Mouse (Mus musculus) heart, adult 8-10 months (tissue): ENCODE results near the gene Slc44a1. TPM values are rescaled to one million over a fixed set of nuclear protein-coding genes. Genes with fewer than 3 reads are reported as not detected.
A peak's percentile ranks its signal among the peaks of the same experiment; 100 is the strongest.

Experiments used
- DNase-seq: peaks from one replicate; pipeline ENCODE4 v3.0.0; 2022; ENCODE audit warnings: low spot score
- total RNA-seq, 4 experiments: library from RNA; stranded (reverse); gene quantifications; 2 replicates each; pipeline ENCODE4 v1.2.4; 2022

The Slc44a1 gene
- total RNA-seq, 4 experiments from 2014 or later = 26.4 to 31.2 (median 28.9) TPM

- DNase-seq = no peak
Observed at GRCm38 (mm10) chr4:53469007-53469406, 28.8 kb downstream of the Slc44a1 start.

GRCm38 (mm10) chr4:53474109-53474508, 33.9 kb downstream of the Slc44a1 start:
- no peak for DNase-seq

DNA sequence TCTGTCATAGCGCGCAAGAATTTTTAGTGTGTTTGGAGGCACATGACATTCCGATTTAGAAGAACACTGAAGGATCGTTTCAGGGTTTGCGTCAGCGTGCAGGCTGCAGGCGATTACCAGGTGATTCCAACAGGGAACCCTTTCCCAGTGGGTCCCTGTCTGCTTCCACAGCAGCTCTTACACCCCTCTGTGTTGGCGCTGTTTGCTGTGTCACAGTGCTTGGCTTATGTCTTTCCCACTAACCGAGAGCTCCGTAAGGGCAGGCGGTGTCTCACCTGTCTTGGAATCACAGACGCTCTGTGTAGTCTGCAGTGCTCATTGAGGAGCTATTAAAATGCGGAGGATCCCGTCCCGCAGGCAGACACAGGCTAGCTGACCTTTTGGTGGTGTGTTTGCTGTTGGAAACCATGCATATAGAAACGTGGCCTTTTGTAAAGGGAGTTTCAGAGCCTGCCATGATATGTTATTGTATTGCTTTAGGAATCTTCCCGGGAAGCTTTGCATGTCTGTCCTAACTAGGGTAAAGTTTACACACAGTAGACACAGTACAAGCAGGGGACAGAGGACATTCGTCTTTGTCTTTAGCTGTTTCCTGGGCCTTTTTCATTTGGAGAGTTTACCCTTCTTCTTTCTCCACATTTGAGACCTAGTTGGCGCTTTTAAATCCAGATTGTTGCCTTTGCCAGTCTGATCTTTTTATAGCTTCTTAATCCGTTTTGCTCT, 35.2 kb downstream of the Slc44a1 start:
- DNase-seq = no peak

GRCm38 (mm10) chr4:53478644-53479043, 38.4 kb downstream of the Slc44a1 start:
- DNase-seq = no peak

DNA sequence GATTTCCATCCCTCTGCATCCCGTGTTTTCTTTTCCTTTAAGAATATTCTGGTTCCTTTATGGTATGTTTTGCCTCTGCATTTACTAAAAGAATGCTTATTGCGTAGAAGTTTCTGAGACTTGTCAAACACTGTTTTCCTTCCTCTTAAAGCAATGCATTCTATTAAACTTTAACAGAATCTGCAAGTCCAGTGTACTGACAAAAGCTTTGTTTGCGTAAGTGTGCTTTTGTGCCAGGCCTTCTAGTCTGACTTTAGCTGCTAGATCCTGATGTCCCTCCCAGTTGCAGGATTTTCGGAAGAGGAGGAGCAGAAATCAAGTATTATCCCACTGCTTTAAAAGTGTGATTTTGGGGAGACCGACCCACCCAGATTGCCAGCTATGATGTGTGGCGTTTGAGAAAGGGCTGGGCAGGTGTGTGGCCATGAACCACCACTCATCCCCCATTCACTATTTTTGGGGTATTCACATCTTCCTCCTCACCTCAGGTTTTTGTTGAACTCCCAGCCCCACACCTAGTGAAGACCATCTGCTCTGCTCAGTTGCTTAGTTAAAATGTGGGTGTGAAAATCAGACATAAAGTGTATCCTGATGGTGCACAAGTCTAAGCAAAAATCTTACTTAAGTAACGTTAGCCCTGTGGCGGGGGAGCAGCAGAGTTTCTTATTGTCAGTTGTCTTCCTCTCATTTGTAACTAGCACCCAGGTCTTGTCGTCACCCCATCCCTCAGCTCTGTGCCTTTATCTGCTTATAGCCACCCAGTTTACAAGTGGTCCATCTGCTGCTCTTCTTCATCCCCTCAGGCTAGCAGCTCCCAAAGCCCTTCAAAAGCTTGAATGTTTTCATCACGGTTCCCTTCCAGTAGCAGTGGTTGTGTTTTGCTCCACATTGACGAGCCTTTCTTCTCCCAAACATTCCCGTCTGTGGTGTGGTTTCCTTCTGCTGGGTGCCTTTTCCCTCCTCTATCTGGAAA, 47.3 kb downstream of the Slc44a1 start:
- DNase-seq = no peak

DNA sequence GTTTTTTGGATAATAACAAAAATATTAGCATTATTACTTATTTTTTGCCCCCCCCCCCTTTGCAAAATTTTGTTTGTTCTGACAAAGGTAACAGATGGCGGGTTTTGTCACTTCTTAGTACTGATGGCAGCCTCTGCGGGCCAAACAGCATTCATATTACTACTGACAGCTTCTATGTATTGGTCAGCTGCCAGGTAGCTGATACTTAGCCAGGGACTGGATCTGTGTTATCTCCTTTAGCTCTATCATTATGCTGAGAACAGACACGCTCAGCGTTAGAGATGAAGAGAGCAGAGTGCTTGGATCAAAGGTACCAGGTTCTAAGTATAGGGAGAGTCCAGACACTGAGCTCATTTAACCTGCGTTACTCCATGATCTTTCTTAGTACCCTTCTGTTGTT, 48.6 kb downstream of the Slc44a1 start:
- no peak for DNase-seq

- no peak for DNase-seq
Observed at GRCm38 (mm10) chr4:53490371-53490770, 50.2 kb downstream of the Slc44a1 start.

- no peak for DNase-seq
Observed at GRCm38 (mm10) chr4:53491269-53491668, 51.1 kb downstream of the Slc44a1 start.

GRCm38 (mm10) chr4:53495646-53496045, 55.4 kb downstream of the Slc44a1 start:
- DNase-seq = no peak

- no peak for DNase-seq
Observed at GRCm38 (mm10) chr4:53502764-53503163, 62.6 kb downstream of the Slc44a1 start.

DNA sequence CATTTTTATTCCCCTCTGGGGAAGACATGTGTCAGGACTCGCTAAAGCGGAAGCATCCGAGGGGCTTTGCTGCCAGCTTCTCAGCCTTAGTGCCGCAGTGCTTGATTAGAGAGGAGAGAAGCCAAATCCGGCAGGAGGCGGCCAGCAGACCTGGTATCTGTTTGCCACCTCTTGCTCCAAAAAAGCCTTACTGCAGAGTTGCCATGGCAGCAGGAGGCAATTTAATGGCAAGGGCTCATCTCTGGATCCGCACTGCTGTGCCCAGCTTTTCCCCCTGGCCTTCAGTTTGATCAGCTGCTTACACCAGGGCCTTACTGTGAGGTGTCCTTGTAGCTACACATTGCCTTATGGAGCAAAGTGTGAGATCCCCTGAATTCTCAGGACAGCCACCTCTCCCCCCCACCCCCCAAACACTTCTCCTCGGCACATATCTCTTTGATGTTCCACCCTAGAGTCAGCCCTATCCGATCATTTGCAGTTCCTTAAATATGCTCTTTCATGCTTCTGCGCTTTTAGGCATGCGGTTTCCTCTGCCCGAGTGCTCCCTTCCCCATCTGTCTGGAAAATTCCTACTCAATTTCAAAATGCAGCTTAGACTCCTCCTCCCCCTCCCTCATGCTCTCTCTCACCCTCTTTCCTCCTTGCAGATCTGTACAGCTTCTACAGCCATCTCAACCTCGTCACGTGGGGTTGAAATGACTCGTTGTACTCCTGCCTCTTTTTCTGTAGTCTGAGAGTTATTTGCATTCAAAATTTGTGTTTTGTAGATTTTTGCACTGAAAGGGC, 72.1 kb downstream of the Slc44a1 start:
- DNase-seq = peak; percentile 54

DNA sequence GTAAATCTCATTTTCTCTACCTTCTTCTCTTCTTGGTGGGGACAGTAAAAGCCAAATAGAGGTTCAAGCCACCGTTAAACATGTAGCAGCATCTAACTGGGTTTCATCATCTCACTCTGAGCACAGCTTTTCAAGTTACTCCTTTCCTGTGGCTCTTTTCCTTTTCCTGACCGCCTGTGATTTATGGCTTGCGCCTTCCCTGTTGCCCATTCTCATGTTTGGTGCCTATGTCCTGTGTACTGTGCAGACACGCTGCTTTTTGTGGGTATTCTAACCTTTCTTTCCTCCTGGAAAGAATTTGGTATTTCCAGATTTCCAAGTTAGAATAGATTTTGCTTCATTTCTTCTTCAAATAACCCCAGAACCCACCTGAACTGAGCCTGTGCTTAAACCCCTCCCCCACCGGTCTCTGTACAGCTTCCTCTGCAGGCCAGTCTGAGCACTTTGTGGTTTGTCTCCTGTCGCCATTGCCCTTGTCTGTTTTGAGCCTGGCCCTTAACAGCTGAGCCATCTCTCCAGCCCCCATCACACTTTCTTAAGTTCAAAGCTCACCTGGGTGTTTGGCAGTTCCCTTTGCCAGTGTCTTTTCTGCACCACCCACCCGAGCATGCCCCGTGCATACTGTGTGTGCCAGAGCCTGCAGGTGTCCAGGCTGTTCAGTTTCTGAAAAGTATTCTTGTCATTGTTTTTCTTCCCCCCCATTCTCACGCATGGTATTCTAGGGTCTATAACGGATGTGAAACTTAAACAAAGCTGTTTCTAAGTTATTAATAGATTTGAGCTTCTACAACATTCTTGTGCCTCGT, 73.3 kb downstream of the Slc44a1 start:
- DNase-seq = no peak

GRCm38 (mm10) chr4:53516011-53516532, 75.9 kb downstream of the Slc44a1 start:
- DNase-seq = no peak

GRCm38 (mm10) chr4:53519429-53519828, 79.2 kb downstream of the Slc44a1 start:
- no peak for DNase-seq

DNA sequence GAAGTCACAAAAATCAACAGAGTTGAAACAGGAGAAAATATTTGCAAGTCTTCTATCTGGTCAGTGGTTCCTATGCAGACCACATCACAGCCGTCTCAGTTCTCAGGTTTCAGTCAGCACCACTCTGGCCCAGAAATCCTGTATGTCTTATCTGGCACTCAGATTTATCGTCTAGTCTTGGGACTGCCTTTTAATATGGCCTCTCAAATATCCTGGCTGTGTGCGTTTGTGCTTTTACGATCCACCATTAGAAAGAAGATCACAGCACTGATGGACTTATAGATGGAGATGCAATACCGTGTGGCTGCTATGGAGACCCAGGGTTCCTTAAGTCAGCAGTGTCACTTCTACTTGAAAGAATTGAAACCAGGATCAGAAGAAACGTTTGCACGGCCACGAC, 80.8 kb downstream of the Slc44a1 start:
- DNase-seq = no peak

GRCm38 (mm10) chr4:53522655-53523054, 82.4 kb downstream of the Slc44a1 start:
- no peak for DNase-seq

DNA sequence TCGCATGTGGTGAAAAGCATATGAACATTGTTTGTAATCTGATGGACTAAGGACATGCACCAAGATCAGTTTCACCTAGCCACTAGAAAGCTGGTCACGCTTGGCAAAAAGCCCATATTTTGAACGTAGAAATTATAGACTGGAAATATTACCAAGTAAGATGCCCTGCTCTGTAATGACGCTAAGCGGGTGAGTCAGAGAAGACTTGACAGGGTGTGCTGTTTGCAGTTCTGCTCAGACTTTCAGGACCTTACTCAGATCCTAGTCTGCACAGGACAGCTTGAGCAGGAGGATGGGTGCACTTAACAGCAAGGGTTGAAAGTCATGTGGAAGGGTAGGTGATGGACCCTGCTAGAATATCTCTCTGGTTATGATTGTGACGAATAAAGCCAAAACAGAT, 85.3 kb downstream of the Slc44a1 start:
- no peak for DNase-seq

GRCm38 (mm10) chr4:53525994-53526393, 85.8 kb downstream of the Slc44a1 start:
- DNase-seq = no peak

- DNase-seq = no peak
Observed at GRCm38 (mm10) chr4:53526446-53526845, 86.2 kb downstream of the Slc44a1 start.

DNA sequence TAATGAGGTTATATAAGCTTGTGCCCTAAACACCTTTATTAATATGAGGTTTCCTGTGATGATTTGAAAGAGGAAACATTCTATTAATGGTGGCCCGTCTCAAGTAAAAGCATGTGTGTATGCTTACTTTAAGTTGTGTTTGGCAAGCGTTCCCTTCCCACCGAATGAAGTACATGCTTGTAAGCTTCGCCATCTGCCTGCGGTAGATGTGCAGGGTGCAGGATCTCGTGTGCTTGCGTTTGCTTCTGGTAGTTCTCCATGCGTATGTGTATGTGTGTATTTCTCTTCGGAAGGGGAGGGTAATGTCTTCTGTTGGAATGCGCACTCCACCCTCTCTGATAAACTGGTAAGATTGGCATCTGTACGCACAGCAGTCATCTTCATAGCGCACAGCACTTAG, 95.6 kb downstream of the Slc44a1 start:
- DNase-seq = no peak

DNA sequence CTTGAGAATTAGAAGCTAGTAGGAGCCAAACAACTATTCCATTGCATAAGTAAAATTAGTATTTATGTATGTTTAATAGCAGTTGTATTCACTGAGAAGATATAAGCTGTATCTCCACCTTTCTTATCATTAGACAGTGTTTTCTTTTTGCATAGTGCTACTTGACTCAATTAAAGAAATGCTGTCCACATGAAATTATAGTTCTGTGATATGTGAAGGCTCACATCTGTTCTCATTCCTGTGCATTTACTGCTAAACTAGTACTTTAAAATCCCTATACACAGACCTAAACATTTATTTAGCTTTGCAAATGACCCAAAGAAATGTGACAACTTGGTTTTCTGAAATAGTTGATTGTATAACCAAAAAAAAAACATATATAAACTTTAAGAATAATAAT, 96.9 kb downstream of the Slc44a1 start:
- DNase-seq = no peak
